Mouse (Mus musculus): Measurements from ENCODE around the gene 0610030E20Rik. TPM values are rescaled to one million over a fixed set of nuclear protein-coding genes. Genes with fewer than 3 reads are reported as not detected.

The 0610030E20Rik gene
- polyA plus RNA-seq, 1 experiment from 2014 or later, result 29.8 TPM

DNA sequence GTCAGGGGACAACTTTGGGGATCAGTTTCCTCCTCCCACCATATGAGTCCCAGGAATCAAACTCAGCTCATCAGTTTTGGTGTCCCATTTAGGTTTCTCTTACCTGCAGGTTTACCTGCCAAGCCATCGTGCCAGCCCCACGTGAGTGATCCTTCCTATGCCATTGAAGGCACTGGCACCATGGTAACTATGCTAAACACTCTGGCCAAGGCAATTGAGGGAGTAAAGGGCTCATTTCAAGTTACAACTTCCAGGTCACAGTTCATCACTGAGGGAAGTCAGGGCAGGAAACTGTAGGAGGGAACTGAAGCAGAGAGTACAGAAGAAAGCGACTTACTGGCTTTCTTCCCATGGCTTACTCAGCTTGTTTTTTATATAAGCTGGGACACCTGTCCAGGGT lies 19.2 kb downstream of the 0610030E20Rik start:
- no peak overlapping the region for H3K4me3 ChIP-seq
- no peaks in the 10 kb centered on the region for H3K9me3 ChIP-seq
- no peak overlapping the region for H3K27ac ChIP-seq
- 69% methylated on average over 3 of the region's 3 CpGs for WGBS
- H3K36me3 ChIP-seq (replicated peaks), result no peaks in the 10 kb centered on the region
- DNase-seq (ENCODE audit: extremely low spot score, low spot score), result no peak
- H3K27me3 ChIP-seq (ENCODE audit: poor library complexity, severe bottlenecking), result no peaks in the 10 kb centered on the region
- peaks cover 22% of the 10 kb centered on the region for H3K4me1 ChIP-seq

DNA sequence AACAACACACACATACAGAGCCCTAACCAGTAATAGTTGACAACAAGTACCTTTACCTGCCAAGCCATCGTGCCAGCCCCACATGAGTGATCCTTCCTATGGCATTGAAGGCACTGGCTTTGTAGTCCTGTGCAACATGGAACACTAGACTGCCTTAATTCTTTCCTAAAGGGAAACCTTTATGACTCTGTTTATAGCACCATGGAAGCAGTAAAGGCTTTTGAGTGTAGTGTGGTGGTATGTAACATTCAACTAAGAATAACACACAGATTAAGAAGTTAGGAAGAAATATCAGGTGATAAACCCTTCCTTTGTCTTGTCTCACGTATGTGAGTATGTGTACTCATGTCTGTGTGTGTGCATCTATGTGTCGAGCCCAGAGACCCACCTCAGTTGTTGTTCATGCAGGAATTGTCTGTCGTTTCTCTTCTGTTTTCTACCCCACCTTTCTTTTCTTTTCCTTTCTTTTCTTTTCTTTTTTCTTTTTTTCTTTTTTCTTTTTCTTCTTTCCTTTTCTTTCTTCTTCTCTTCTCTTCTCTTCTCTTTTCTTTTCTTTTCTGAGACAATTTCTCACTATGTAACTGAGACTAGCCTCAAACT lies 19.8 kb downstream of the 0610030E20Rik start, which contains the start of gene Rnf181:
TSS of gene Rnf181 (minus strand) at position 113 of the 600 bp plus-strand sequence.
- no peaks in the 10 kb centered on the region for H3K9me3 ChIP-seq
- H3K27me3 ChIP-seq (ENCODE audit: poor library complexity, severe bottlenecking), result no peaks in the 10 kb centered on the region
- H3K36me3 ChIP-seq (replicated peaks), result no peaks in the 10 kb centered on the region
- WGBS, result 73% methylated on average over 4 of the region's 4 CpGs
- peaks cover 19% of the 10 kb centered on the region for H3K4me1 ChIP-seq
- no peak within 1 kb of the TSS for H3K4me3 ChIP-seq
- no peak for DNase-seq (ENCODE audit: extremely low spot score, low spot score)
- no peak within 1 kb of the TSS for H3K27ac ChIP-seq

DNA sequence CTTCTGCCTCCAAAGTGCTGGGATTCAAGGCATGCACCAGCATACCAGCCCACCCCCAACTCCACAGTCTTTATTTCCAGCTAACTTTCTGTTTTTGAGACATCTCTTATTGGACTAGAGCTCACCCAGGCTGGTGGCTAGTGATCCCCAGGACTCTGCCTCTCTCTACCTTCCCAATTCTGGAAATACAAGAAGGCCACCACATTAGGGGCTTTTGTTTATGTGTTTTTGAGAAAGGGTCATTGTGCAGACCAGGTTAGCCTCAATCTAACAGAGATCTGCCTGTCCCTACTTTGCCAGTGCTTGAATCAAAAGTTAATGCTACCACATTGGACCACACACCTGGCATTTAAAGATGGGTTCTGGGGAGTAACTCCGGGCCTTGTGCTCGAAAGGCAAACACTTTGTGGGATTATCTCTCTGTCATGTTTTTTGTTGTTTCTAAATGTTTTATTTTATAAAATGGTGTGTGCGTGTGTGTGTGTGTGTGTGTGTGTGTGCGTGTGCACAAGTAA lies 20.4 kb downstream of the 0610030E20Rik start:
- 77% methylated on average over 4 of the region's 4 CpGs for WGBS
- Histone ChIP-seq H3K27ac (no peak overlapping the region), H3K9me3 (no peaks in the 10 kb centered on the region), H3K27me3 (ENCODE audit: poor library complexity, severe bottlenecking) (no peaks in the 10 kb centered on the region), H3K4me1 (peaks cover 19% of the 10 kb centered on the region), H3K36me3 (replicated peaks) (no peaks in the 10 kb centered on the region), H3K4me3 (no peak overlapping the region)
- no peak for DNase-seq (ENCODE audit: extremely low spot score, low spot score)

DNA sequence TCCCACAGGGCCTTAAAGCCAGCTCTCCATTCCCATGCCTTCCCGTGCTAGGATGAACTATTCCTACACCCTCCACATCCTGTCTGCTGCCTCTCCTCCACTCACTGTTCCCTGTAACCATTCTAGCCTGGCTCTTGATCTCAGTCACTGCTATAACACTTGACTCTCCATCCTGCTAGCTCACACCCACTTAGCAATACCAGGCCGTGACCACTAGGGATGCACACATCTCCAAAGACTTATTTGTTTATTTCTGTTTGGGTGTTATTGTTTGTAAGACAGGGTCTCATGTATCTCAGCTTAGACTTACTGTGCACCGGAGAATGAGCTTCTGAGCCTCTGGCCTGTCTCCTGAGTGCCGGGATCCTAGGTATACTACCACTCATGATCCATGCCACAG lies 22.4 kb downstream of the 0610030E20Rik start:
- H3K27me3 ChIP-seq (ENCODE audit: poor library complexity, severe bottlenecking), result no peaks in the 10 kb centered on the region
- no peaks in the 10 kb centered on the region for H3K9me3 ChIP-seq
- peaks cover 11% of the 10 kb centered on the region for H3K4me1 ChIP-seq
- no peak overlapping the region for H3K4me3 ChIP-seq
- 86% methylated on average over 4 of the region's 4 CpGs for WGBS
- no peak for DNase-seq (ENCODE audit: extremely low spot score, low spot score)
- no peaks in the 10 kb centered on the region for H3K36me3 ChIP-seq (replicated peaks)
- no peak overlapping the region for H3K27ac ChIP-seq

DNA sequence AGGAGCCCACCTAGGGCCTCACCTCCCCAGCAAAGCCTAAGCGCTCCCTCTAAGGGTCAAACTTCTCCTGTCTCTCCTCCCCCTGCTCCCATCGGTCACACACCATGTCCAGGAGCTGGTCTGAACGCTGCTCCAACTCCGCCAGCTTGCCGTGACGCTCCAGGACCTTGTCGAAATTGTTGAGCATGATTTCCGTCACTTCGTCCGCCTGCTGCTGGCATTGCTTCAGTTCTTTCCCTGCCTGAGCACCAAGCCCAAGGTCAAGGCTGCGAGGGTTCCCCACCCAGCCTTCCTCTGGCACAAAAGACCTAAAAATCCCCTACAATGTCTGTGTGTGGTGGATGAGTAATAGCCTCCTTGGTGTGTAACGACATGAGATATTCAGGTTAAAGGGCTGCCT lies 23.0 kb downstream of the 0610030E20Rik start:
- no peaks in the 10 kb centered on the region for H3K27me3 ChIP-seq (ENCODE audit: poor library complexity, severe bottlenecking)
- H3K27ac ChIP-seq, result no peak overlapping the region
- H3K4me1 ChIP-seq, result peaks cover 11% of the 10 kb centered on the region
- H3K4me3 ChIP-seq, result no peak overlapping the region
- H3K9me3 ChIP-seq, result no peaks in the 10 kb centered on the region
- H3K36me3 ChIP-seq (replicated peaks), result no peaks in the 10 kb centered on the region
- DNase-seq (ENCODE audit: extremely low spot score, low spot score), result no peak
- whole genome bisulfite sequencing, result 87% methylated on average over 12 of the region's 12 CpGs

DNA sequence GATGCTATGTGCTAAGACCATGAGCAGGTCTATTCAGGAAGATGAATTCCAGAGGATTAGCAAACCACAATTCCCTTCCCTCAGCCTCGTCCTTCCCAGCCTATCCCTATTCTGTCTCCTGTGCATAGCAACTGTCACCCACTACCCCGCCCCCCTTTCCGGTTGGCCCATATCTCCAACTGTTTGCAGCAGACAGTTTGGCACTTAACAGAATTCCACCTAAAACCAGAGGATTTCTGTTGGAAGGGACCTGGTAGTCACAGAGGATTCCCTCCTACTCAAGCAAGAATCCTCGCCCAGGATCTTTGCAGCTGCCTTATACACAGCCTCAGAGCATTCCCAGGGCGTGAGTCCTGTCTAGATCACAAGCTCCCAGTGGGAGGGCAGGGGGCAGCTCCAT lies 24.0 kb downstream of the 0610030E20Rik start:
- no peak for DNase-seq (ENCODE audit: extremely low spot score, low spot score)
- Histone ChIP-seq H3K4me1 (peaks cover 11% of the 10 kb centered on the region), H3K36me3 (replicated peaks) (no peaks in the 10 kb centered on the region), H3K9me3 (no peaks in the 10 kb centered on the region), H3K27ac (0 out of 2 replicates have a peak overlapping the region, but pooled peaks have one; percentile 4), H3K27me3 (ENCODE audit: poor library complexity, severe bottlenecking) (no peaks in the 10 kb centered on the region), H3K4me3 (no peak overlapping the region)
- 48% methylated on average over 5 of the region's 5 CpGs for WGBS

DNA sequence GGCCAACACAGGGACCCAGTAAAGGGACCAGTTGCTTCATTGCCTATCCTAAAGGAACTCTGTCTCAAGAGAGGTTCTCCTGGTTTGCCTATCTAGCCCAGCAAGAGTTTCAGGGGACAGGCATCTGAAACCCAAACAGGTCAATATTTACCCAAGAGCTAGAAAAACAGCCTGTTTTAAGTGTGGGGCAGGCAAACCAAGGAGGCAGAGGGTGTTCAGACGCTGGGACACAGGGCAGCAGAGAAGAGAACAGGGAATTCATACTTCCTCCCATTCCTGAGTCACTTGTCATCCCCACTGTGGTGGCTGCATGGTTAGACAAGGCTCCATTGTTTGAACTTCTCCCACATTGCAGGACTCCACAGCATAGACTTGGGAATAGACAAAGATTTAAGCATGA lies 24.5 kb downstream of the 0610030E20Rik start:
- H3K27me3 ChIP-seq (ENCODE audit: poor library complexity, severe bottlenecking), result no peaks in the 10 kb centered on the region
- peaks cover 11% of the 10 kb centered on the region for H3K4me1 ChIP-seq
- DNase-seq (ENCODE audit: extremely low spot score, low spot score), result no peak
- H3K9me3 ChIP-seq, result no peaks in the 10 kb centered on the region
- H3K36me3 ChIP-seq (replicated peaks), result no peaks in the 10 kb centered on the region
- WGBS, result 39% methylated on average over 1 of the region's 1 CpGs
- 0 out of 2 replicates have a peak overlapping the region, but pooled peaks have one; percentile 4 for H3K27ac ChIP-seq
- no peak overlapping the region for H3K4me3 ChIP-seq

DNA sequence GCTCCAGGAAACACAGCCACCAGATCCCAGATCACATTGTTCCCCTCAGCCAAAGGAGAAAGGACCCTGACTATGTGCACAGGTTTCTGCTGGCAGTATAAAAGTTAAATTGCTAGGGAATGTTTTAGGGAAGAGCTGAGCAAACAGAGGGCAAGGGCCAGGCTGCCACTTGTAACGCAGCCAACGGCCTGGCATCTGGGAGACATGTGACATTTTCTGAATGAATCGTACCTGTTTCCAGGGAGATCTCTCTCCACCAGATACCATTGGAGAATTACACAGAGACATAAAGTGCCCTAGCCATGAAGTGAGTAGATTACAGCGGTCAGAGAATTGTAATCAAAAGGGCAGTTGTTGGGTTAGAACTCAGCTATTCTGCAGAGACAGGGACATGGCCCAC lies 26.1 kb downstream of the 0610030E20Rik start:
- Histone ChIP-seq H3K4me3 (no peak overlapping the region), H3K9me3 (no peaks in the 10 kb centered on the region), H3K4me1 (peaks cover 11% of the 10 kb centered on the region), H3K36me3 (replicated peaks) (no peaks in the 10 kb centered on the region), H3K27ac (no peak overlapping the region), H3K27me3 (ENCODE audit: poor library complexity, severe bottlenecking) (no peaks in the 10 kb centered on the region)
- no peak for DNase-seq (ENCODE audit: extremely low spot score, low spot score)
- 91% methylated on average over 4 of the region's 4 CpGs for WGBS

DNA sequence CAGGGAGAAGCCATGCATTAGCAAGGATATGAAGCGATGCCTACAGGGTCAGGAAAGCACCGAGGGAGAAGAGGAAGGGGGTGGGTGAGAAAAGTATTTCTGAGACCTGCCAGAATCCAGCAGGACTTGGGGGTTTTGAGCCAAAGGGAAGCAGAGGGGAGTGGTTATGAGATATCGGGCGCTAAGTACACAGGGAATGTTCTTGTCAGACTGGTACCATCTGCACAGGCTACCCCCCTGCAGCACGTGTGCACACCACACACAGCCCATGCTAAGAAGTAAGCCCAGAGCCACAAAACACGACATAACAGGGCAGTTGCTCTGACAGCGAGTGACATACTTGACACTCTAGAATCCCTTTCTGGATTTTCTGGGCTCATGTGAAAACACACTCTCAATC lies 27.1 kb downstream of the 0610030E20Rik start:
- Histone ChIP-seq H3K36me3 (replicated peaks) (no peaks in the 10 kb centered on the region), H3K4me1 (peaks cover 11% of the 10 kb centered on the region), H3K27me3 (ENCODE audit: poor library complexity, severe bottlenecking) (peaks cover 10% of the 10 kb centered on the region), H3K4me3 (no peak overlapping the region), H3K27ac (no peak overlapping the region), H3K9me3 (no peaks in the 10 kb centered on the region)
- DNase-seq (ENCODE audit: extremely low spot score, low spot score), result no peak
- WGBS, result 78% methylated on average over 7 of the region's 7 CpGs

DNA sequence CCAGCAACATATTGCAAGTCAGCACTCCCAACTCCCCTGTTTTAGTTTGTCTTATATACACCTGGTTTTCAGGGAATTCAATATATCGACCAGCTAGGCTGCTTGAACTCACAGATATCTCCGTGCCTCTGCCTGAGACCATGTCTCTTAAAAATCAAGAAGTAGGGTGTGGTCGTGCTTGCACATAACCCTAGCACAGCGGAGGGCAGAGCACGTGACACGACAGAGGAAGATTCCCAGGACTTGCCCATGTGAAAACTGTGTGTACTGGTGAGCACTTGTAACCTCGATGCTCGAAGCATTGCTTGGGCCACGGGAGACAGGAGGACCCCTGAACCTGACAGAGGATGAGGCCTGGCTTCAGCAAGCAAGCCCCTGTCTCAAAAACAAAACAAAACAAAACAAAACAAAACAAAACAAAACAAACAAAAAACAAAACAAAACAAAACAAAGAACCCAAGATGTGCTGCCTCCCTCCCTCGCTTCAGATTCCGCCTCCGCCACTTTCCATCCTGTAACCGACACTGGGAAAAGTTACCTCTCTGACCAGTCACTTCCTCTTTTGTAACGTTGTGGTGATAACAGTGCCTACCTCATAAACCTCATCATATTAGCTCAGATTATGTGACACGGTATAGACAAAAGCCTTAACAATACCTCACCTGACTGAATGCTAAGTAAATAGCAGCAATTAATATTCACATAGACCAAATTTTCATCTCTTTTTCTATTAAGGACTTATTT lies 27.9 kb downstream of the 0610030E20Rik start:
- H3K4me1 ChIP-seq, result peaks cover 15% of the 10 kb centered on the region
- H3K36me3 ChIP-seq (replicated peaks), result no peaks in the 10 kb centered on the region
- peaks cover 18% of the 10 kb centered on the region for H3K27me3 ChIP-seq (ENCODE audit: poor library complexity, severe bottlenecking)
- H3K4me3 ChIP-seq, result no peak overlapping the region
- H3K9me3 ChIP-seq, result no peaks in the 10 kb centered on the region
- no peak overlapping the region for H3K27ac ChIP-seq
- DNase-seq (ENCODE audit: extremely low spot score, low spot score), result no peak
- 85% methylated on average over 15 of the region's 15 CpGs for WGBS

DNA sequence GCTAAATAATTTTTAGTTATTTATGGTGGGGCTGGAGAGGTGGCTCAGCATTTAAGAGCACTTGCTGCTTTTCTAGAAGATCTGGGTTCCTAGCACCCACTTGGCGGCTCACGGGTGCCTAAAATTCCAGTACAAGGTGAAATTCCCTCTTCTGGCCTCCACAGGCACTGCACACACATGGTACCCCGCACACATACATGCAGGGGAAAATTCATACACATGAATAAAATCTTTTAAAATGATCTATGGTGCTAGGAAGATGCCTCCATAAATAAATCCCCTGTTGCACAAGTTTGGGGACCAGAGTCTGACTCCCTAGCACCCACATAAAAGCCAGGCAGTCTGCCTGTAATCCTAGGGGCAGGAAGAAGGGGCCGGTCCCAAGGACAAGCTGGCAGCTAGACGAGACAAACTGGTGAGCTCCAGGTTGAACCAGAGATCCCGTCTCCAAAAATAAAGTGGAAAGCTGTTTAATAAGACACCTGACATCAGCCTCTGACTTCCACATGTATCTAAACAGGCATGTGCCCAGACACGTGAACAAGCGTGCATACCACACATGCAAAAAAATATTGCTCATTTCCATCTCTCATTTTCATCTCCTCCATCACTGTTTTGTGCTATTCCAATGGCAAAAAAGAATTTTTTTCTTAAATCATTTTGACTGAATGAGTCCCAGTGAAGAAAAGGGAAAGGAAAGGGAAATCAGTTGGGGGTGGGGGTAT lies 31.6 kb downstream of the 0610030E20Rik start:
- H3K36me3 ChIP-seq (replicated peaks), result no peaks in the 10 kb centered on the region
- 87% methylated on average over 8 of the region's 8 CpGs for WGBS
- peaks cover 39% of the 10 kb centered on the region for H3K27me3 ChIP-seq (ENCODE audit: poor library complexity, severe bottlenecking)
- H3K4me3 ChIP-seq, result no peak overlapping the region
- no peaks in the 10 kb centered on the region for H3K9me3 ChIP-seq
- no peak for DNase-seq (ENCODE audit: extremely low spot score, low spot score)
- no peak overlapping the region for H3K27ac ChIP-seq
- peaks cover 9% of the 10 kb centered on the region for H3K4me1 ChIP-seq

DNA sequence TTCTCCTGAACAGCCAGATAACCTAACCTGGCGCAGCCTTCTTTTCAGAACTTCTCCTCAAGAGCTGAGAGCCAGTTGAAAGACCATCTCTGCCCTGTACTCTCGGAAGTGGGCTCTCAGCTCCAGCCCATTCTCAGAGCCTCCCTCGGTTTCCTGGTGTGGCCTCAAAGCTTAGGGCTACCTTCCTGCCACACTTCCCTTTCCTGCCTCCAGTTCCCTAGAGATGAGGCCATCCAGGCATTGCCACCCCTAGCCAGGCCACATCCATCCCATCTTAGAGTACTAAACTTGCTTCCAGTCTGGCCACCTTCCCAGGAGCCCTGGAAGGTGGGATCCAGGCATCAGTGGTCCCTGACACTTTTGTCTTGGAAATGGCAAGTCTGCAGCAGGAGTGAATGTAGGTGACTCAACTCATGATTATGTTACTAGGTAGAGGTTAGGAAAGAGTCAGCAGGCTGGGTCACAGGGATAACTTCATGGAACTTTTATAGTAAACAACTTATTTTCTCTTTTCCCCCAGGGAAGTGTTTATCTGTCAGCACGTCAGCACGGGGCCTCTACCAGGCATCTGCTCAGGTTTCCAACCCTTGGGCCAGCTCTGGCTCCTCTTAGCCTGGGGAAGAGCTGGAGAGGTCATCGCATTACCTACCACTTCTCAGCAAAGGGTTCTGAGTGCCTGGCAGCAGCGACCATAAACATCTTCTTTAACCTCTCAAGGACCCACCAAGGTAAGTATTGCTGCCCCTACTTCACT lies 32.4 kb downstream of the 0610030E20Rik start:
- Histone ChIP-seq H3K36me3 (replicated peaks) (no peaks in the 10 kb centered on the region), H3K4me3 (peak overlapping the region; percentile 54), H3K27me3 (ENCODE audit: poor library complexity, severe bottlenecking) (peaks cover 39% of the 10 kb centered on the region), H3K9me3 (no peaks in the 10 kb centered on the region), H3K4me1 (peaks cover 9% of the 10 kb centered on the region), H3K27ac (peak overlapping the region; percentile 71)
- DNase-seq (ENCODE audit: extremely low spot score, low spot score), result no peak
- WGBS, result 46% methylated on average over 7 of the region's 7 CpGs
